Mouse (Mus musculus) lung, postnatal 4 days (tissue): Measurements from ENCODE around the gene Ascc2.

Experiments
- DNase-seq, 2 experiments: peaks; one replicate each; pipeline ENCODE4 v3.0.0; 2021

Gene Ascc2

DNA sequence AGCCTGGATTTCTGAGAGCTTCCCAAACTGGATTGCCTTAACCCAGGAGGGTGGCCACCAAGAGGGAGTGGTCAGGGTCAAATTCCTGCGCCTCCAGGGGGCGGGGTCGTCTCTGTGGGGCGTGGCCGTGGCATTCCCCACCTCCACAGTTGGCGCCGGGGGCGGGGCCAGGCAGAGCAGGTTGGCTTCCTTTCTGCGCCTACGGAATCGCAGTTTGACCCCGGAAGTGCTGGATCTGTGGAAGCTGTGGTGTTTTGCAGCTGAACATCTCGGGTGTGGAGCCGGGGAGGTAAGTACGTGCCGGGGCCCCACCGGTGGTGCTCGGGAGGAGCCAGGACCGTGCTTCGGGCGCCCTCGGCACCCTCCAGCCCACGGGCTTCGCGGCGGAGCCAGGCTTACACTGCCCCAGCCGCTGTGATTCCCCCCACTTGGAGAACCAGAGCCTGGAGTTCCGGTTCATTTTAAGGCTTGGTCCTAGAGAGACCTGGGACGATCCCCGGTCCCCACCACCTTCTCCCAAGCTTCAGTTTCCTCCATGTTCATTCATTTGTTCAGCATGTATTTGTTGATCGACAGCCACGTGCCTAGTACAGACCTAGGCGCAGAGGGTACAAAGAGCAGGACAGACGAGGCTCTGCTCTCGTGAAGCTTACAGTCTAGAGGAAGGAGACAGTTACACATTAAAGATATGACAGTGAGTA, at the start of gene Ascc2:
TSS of gene Ascc2 (plus strand) at position 214 of the 701 bp plus-strand sequence.
- peak; percentile 96 to 98 for DNase-seq

- no peak for DNase-seq
Measured at GRCm38 (mm10) chr11:4591811-4592210, 45.7 kb upstream of the Ascc2 start.

DNA sequence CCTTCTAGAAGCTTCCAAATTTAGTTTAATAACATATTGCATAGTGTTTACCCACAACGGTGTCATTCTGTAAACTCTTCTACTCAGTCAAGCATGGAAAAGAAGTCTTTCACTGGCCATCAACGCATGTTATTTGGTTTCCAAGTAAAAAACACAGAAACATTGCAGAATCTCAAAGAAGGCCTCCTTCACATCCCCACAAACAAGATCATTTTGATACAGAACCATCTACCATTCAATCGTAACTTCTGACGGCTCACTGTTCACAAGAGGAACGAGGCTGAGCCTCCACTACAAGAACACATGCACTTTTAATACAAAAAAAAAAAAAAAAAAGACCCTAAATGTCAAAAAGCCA, 44.1 kb upstream of the Ascc2 start:
- no peak for DNase-seq

GRCm38 (mm10) chr11:4593849-4594607, 43.5 kb upstream of the Ascc2 start:
- DNase-seq = no peak

- DNase-seq = peak; percentile 97 to 98
Measured at GRCm38 (mm10) chr11:4594608-4595500, 42.7 kb upstream of the Ascc2 start, which contains the start of gene Mtmr3. TSS of gene Mtmr3 (minus strand) at chr11:4594863.

DNA sequence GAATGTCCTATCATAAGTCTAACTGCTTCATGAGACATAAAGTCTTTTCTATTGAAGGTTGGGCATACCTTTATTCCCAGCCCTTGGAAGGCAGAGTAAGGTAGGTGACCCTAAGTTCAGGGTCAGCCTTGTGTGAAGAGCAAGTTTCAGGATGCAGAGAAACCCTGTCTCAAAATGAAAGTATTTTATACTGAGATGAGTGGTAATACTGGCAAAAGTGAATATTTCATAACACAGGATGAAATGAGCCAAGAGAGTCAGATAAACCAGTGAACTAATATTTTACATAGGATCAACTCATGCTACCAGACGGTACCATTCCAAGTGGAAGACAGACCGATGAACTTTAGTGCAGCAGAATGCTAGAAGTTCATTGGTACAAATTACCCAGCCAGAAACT, 39.1 kb upstream of the Ascc2 start:
- no peak for DNase-seq

GRCm38 (mm10) chr11:4599916-4600315, 37.6 kb upstream of the Ascc2 start:
- no peak for DNase-seq

DNA sequence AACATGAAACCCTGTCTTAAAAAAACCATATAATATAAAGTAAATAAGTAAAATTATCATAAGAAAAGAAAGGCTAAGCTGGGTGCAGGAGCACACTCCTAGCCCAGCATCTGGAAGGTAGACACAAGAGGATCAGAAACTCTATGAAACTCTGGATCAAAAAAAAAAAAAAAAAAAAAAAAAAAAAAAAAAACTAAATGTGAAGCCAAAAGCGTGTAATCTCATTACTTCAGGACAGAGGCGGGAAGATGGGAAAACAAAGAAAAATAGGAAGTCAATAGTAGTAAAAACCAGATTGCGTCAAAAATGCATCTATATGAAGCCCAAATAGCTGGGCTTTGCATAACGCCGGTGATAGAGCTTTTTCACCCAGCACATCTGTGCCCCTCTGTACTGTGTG, 35.7 kb upstream of the Ascc2 start:
- no peak for DNase-seq

DNA sequence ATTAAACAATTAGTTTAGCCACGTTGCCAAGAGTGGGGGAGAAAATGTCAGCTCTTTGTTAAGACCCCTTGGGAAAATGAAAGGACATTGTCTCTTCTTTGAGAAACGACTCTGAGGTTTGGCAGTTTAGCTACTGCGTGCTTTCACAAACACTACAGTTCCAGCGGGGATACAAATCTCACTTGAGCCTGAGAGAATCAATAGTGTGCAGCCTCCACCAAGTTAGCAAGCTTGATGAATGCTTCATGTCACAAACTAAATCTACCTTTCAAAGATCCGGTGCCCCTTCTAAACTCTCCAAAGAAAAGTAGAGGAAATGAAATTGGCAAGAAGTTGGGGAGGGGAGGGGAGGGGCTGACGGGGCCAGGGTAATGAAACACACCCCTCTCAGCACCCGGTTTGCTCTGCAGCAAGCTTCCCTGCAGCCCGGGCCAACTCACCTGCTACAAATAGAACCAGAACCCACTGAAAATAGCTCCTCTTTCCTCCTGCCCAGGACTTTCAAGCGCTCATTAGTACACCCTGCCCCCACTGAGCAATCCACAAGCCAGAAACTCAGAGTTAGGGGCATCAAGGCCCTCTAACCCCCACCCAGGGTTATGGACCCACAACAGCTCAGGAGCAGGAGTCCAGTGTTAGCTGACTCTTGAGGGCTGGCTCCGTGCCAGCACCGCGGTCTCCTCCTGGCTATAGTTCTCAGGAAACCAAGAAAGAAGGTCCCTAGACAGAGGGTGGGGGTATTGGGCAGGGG, 34.7 kb upstream of the Ascc2 start:
- DNase-seq = peak; percentile 45 to 60

DNA sequence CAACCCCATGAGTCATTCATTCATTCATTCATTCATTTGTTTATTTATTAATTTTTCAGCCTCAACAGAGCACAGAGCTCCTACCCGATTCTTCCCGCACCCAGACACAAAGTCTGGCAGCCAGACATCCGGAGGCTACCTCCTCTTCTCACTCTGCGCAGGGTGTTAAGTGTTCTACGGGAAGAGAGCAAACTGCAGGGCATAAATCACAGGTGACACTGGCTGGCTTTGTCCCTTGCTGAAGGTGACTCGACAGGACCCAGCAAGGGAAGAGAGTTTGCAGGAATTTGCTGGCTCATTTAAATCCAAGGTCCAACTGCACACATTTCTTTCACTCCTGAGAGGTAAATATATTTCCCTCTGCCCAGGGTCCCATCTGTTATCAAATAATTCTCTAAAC, 33.1 kb upstream of the Ascc2 start:
- DNase-seq = no peak

DNA sequence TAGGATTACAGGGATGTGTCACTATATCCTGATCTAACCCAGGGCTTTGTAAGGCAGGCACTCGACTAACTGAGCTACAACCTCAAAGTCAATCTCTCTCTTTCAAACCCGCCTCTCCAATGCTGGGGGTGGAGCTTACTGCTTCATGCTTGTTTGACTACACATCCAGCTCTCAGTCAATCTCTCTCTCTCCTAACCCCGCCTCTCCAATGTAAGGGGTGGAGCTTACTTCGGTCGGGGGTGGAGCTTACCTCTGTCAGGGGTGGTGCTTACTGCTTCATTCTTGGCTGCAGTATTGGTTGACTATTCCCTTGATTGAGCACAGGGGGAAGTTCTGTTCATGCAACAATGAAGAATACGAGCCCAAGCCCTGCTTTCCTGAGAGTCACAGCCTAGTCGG, 32.1 kb upstream of the Ascc2 start:
- DNase-seq = peak in 1 of 2 experiments; percentile 34

DNA sequence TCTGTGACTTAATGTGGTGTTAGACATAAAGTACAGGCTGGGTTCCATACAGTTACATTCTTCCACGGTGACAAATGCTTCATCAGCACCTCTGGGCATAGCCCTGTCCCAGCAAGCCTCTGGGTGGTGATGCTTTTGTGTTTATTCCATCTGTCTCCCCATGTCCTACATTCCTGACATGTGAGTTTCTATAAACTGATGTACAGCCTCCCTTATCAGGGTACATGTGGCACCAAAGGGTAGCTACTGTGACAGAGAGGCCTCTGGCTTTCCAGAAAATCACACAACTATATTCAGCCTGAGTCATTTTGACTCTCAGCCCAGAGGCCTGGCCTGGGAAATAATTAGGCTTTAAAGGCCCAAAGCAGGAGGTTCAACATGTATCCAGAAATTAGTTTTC, 31.0 kb upstream of the Ascc2 start:
- no peak for DNase-seq

- DNase-seq = no peak
Measured at GRCm38 (mm10) chr11:4611904-4612303, 25.6 kb upstream of the Ascc2 start.

GRCm38 (mm10) chr11:4620017-4620485, 17.5 kb upstream of the Ascc2 start, which contains the start of gene Gm11032:
TSS of gene Gm11032 (plus strand) at chr11:4620067.
- no peak for DNase-seq

DNA sequence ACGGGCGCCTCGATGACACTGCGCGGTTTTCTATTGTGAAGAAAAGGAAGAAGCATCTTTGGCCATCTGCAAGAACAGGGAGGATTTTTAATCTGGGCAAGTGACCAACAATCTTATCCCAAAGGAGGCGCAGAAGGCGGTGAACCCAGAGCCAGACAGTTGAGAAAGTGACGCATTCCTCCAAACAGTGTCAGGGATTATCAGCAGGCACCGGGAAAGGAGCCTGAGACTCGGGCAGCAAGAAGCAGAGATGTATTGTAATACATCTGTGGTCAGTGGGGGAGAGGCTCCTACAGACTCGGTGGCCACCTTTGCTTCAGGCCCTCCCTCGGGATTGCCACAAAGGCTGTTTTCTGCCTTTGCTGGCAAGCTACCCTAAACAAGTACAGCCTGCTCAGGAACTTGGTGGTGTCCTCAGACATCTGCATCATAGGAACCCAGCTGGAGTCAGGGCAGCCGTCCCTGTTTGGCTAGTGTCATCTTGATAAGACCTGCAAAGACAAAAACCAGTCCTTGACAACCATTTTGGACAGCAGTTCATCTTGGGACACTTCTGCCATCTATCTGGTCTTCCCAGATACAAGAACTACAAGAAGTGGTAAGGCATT, 16.9 kb upstream of the Ascc2 start:
- DNase-seq = peak in 1 of 2 experiments; percentile 36

DNA sequence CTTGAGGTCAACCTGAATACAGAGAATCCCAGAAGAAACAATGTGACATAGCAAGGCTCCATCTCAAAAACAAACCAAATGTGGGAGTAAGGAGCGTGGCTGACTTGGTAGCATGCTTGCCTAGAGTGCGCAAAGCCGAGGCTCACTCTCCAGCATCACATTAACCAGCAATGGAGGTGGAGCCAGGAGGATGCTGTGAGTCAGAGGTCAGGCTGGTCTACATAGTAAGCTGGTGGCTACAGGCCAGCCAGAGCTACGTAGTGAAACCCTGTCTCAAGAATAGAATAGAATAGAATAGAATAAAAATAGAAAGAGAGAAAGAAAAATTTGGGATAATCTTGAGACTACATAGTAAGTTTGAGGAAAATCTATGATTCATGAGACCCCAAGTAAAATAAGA, 15.7 kb upstream of the Ascc2 start:
- no peak for DNase-seq

- DNase-seq = peak in 1 of 2 experiments; percentile 33
Measured at GRCm38 (mm10) chr11:4622442-4622986, 15.0 kb upstream of the Ascc2 start.

GRCm38 (mm10) chr11:4622997-4623396, 14.6 kb upstream of the Ascc2 start:
- DNase-seq = no peak

DNA sequence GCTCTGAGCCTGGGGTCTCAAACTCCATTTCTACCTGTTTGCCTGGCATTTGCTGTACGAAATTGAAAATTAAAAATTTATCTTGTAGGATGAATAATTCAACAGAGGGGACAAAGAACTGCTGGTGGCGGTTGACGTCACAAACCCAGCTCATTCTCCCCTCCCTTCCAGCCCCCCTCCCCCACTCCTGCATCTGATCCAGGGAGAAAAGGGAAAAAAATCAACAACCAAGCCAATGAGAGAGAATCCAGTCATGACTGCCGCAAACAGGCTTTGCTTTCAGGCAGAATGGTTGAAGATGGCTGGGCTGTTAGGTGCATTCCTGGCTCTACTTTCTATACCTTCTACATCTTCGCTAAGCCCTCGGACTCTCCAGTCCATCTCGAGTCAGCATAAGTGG, 11.6 kb upstream of the Ascc2 start:
- no peak for DNase-seq

DNA sequence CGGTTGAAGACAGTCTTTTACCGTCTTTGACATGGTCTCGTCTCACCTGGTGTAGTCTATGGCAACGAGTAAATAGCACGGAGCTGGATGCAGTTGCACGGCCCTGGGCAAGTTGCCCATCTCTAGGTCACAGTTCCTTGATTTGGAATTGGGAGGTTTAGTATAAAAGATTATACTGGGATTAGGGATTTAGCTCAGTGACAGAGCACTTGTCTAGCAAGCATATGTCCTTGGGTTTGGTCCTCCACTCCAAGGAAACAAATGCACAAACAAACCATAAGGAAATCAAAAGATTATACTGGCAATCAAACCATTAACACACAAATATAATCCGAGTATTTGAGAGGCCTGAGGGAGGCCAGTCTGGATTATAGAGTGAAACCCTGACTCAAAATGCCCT, 9.9 kb upstream of the Ascc2 start:
- no peak for DNase-seq

GRCm38 (mm10) chr11:4629861-4630280, 7.7 kb upstream of the Ascc2 start:
- DNase-seq = peak; percentile 47 to 85

DNA sequence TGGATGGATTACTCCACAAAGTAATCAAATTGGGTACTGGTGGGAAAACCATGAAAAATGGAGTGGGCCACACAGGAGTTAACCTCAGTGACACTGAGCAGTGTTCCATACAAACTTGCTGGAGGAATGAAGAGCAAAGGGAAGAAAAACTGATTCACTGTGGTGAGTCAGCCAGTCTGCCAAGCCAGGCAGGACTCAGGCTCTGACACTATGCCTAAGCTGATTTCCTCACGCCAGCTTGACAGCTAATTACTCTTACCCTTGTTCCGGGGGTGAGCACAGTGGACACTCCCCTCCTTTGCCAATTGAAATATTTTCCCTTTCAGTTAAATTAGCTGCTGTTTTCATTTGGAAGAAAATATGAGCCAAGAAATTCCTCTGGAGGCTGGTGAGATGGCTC, 4.1 kb upstream of the Ascc2 start:
- DNase-seq = no peak
